Mouse (Mus musculus): ENCODE data around the gene Tk1. TPM values are rescaled to one million over a fixed set of nuclear protein-coding genes. Genes with fewer than 3 reads are reported as not detected.

Tk1 gene
- total and polyA plus RNA-seq, 3 experiments: 172 to 188 TPM; not detected in 1

GRCm38 (mm10) chr11:117786294-117786693, 39.6 kb downstream of the Tk1 start:
- Histone ChIP-seq H3K4me3 (ENCODE audit: control insufficient read depth in 1 of 2, insufficient read depth in 1 of 2, low read depth in 2 of 2, low read length in 2 of 2) (no peak overlapping the region), H3K9me3 (replicated peaks; ENCODE audit: insufficient read depth, low read length) (no peaks in the 10 kb centered on the region), H3K27ac (ENCODE audit: control insufficient read depth, low read depth, low read length) (no peak overlapping the region), H3K4me1 (ENCODE audit: control insufficient read depth in 1 of 2, insufficient read depth in 2 of 2, low read length in 2 of 2) (peaks cover 0 to 4% of the 10 kb centered on the region in 2 experiments; a peak in 1 of 4 replicates), H3K79me2 (ENCODE audit: control insufficient read depth, insufficient read depth, low read length, poor library complexity) (peaks cover 12% of the 10 kb centered on the region; the same call in 1 of the 2 replicates), H3K36me3 (ENCODE audit: control insufficient read depth in 1 of 2, insufficient read depth in 2 of 2, low read length in 2 of 2) (no peaks in the 10 kb centered on the region), H3K27me3 (ENCODE audit: control insufficient read depth in 1 of 2, insufficient read depth in 2 of 2, low read length in 2 of 2) (no peaks in the 10 kb centered on the region), H3K9ac (ENCODE audit: control insufficient read depth, low read depth, low read length, poor library complexity, severe bottlenecking) (no peak overlapping the region)
- TF ChIP-seq RAD21 (IDR thresholded peaks at IDR 0.05; ENCODE audit: low read depth, low read length) (peak; percentile 53), SMC3 (IDR thresholded peaks at IDR 0.05; ENCODE audit: low read depth, low read length) (peak; percentile 68), MAFK (IDR thresholded peaks at IDR 0.05; ENCODE audit: borderline replicate concordance, low read depth, low read length) (no peak), HCFC1 (IDR thresholded peaks at IDR 0.05; ENCODE audit: low read depth, low read length) (no peak), ZC3H11A (IDR thresholded peaks at IDR 0.05; ENCODE audit: low read depth, low read length) (peak; percentile 30; the same call in 1 of the 2 replicates), CTCF (IDR thresholded peaks at IDR 0.05 in 2 of 3, conservative IDR thresholded peaks at IDR 0.05 in 1 of 3; ENCODE audit: control insufficient read depth in 1 of 3, insufficient read depth in 1 of 3, low read depth in 2 of 3, low read length in 3 of 3, poor library complexity in 1 of 3, severe bottlenecking in 1 of 3) (peak; percentile 65 to 78 (median 78)), MAX (IDR thresholded peaks at IDR 0.05; ENCODE audit: low read length) (no peak)
- DNase-seq (ENCODE audit: low read depth, low spot score): peak; percentile 82

- Histone ChIP-seq H3K36me3 (ENCODE audit: control insufficient read depth in 1 of 2, insufficient read depth in 2 of 2, low read length in 2 of 2) (no peaks in the 10 kb centered on the region), H3K9me3 (replicated peaks; ENCODE audit: insufficient read depth, low read length) (no peaks in the 10 kb centered on the region), H3K4me3 (ENCODE audit: control insufficient read depth in 1 of 2, insufficient read depth in 1 of 2, low read depth in 2 of 2, low read length in 2 of 2) (peak overlapping the region in 1 of 2 experiments; percentile 31; a peak in 1 of 4 replicates), H3K27ac (ENCODE audit: control insufficient read depth, low read depth, low read length) (no peak overlapping the region), H3K27me3 (ENCODE audit: control insufficient read depth in 1 of 2, insufficient read depth in 2 of 2, low read length in 2 of 2) (no peaks in the 10 kb centered on the region), H3K4me1 (ENCODE audit: control insufficient read depth in 1 of 2, insufficient read depth in 2 of 2, low read length in 2 of 2) (peaks cover 3 to 9% of the 10 kb centered on the region in 2 experiments; a peak in 2 of 4 replicates), H3K79me2 (ENCODE audit: control insufficient read depth, insufficient read depth, low read length, poor library complexity) (peaks cover 27% of the 10 kb centered on the region), H3K9ac (ENCODE audit: control insufficient read depth, low read depth, low read length, poor library complexity, severe bottlenecking) (no peak overlapping the region; the same call in 1 of the 2 replicates)
- DNase-seq (ENCODE audit: low read depth, low spot score): no peak
- TF ChIP-seq SMC3 (IDR thresholded peaks at IDR 0.05; ENCODE audit: low read depth, low read length) (no peak), GABPA (IDR thresholded peaks at IDR 0.05; ENCODE audit: low read depth, low read length) (no peak), KAT2A (conservative IDR thresholded peaks at IDR 0.05; ENCODE audit: low read depth, low read length) (no peak), JUND (IDR thresholded peaks at IDR 0.05; ENCODE audit: low read depth, low read length) (no peak), MAZ (IDR thresholded peaks at IDR 0.05; ENCODE audit: low read depth, low read length) (no peak), E2F4 (IDR thresholded peaks at IDR 0.05; ENCODE audit: borderline replicate concordance, low read depth, low read length) (no peak), POLR2A (IDR thresholded peaks at IDR 0.05; ENCODE audit: control insufficient read depth in 1 of 2, insufficient read depth in 1 of 2, low read depth in 1 of 2, low read length in 2 of 2, poor library complexity in 1 of 2) (no peak), UBTF (IDR thresholded peaks at IDR 0.05; ENCODE audit: borderline replicate concordance, insufficient read depth, low read depth, low read length) (no peak), NELFE (IDR thresholded peaks at IDR 0.05; ENCODE audit: low read depth, low read length) (0 out of 2 replicates have a peak, but pooled peaks have one; percentile 16), USF2 (IDR thresholded peaks at IDR 0.05; ENCODE audit: borderline replicate concordance in 1 of 2, insufficient read depth in 1 of 2, low read depth in 1 of 2, low read length in 2 of 2) (no peak), MYC (IDR thresholded peaks at IDR 0.05; ENCODE audit: low read depth, low read length) (no peak), USF1 (IDR thresholded peaks at IDR 0.05; ENCODE audit: low read depth, low read length) (no peak), MXI1 (IDR thresholded peaks at IDR 0.05; ENCODE audit: low read depth, low read length) (no peak), SIN3A (IDR thresholded peaks at IDR 0.05; ENCODE audit: low read length) (0 out of 2 replicates have a peak, but pooled peaks have one; percentile 9), RAD21 (IDR thresholded peaks at IDR 0.05; ENCODE audit: low read depth, low read length) (no peak), POLR2AphosphoS5 (IDR thresholded peaks at IDR 0.05; ENCODE audit: borderline replicate concordance, low read depth, low read length) (no peak), MEF2A (IDR thresholded peaks at IDR 0.05; ENCODE audit: extremely low read depth, insufficient replicate concordance, low read depth, low read length, poor library complexity, severe bottlenecking) (no peak)
Observed at GRCm38 (mm10) chr11:117783683-117784309, 42.1 kb downstream of the Tk1 start.

All from MEL (cell line).